Mouse (Mus musculus): ENCODE data around the gene Col6a5. TPM values are rescaled to one million over a fixed set of nuclear protein-coding genes. Genes with fewer than 3 reads are reported as not detected.

Col6a5 gene
- polyA plus RNA-seq, 1 experiment from 2014 or later: 0.07 TPM

- Histone ChIP-seq H3K4me1 (replicated peaks) (no peaks in the 10 kb centered on the region), H3K27ac (no peak overlapping the region), H3K9me3 (no peaks in the 10 kb centered on the region), H3K36me3 (no peaks in the 10 kb centered on the region), H3K4me3 (no peak overlapping the region), H3K27me3 (ENCODE audit: insufficient read depth, poor library complexity, severe bottlenecking) (peaks cover 2% of the 10 kb centered on the region; the same call in 1 of the 2 replicates)
- DNase-seq (ENCODE audit: low spot score): no peak
- 87% methylated on average over 5 of the region's 5 CpGs for WGBS
Measured at GRCm38 (mm10) chr9:105970901-105971300, 10.5 kb upstream of the Col6a5 start.

GRCm38 (mm10) chr9:105967976-105968375 is 7.5 kb upstream of the Col6a5 start:
- H3K27ac ChIP-seq: no peak overlapping the region
- no peaks in the 10 kb centered on the region for H3K27me3 ChIP-seq (ENCODE audit: insufficient read depth, poor library complexity, severe bottlenecking)
- no peaks in the 10 kb centered on the region for H3K9me3 ChIP-seq
- 79% methylated on average over 5 of the region's 5 CpGs for WGBS
- no peaks in the 10 kb centered on the region for H3K36me3 ChIP-seq
- no peaks in the 10 kb centered on the region for H3K4me1 ChIP-seq (replicated peaks)
- H3K4me3 ChIP-seq: no peak overlapping the region
- DNase-seq (ENCODE audit: low spot score): no peak

DNA sequence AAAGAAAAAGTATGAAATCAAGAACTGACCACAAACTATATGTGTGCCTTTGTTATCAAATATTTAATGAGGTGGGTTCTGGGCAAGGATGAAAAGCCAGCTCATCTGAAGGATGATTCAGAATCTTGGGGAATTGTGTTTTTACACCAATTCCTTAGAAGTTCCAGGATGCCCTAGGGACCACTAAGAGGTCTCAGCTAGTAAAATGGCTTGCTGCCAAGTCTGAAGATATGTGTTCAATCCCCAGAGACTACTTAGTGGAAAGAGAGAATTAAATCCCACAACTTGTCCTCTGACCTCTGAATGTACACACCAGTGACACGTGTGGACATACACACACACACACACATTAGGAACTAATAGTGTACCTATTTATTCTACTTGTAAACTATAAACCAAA is 1.3 kb downstream of the Col6a5 start:
- Histone ChIP-seq H3K4me3 (no peak overlapping the region), H3K36me3 (no peaks in the 10 kb centered on the region), H3K27ac (no peak overlapping the region), H3K4me1 (replicated peaks) (peaks cover 4% of the 10 kb centered on the region; the same call in 1 of the 2 replicates), H3K9me3 (no peaks in the 10 kb centered on the region), H3K27me3 (ENCODE audit: insufficient read depth, poor library complexity, severe bottlenecking) (0 out of 2 replicates have a peak, but pooled peaks cover 9% of the 10 kb centered on the region)
- 74% methylated on average over 1 of the region's 1 CpGs for WGBS
- DNase-seq (ENCODE audit: low spot score): no peak

DNA sequence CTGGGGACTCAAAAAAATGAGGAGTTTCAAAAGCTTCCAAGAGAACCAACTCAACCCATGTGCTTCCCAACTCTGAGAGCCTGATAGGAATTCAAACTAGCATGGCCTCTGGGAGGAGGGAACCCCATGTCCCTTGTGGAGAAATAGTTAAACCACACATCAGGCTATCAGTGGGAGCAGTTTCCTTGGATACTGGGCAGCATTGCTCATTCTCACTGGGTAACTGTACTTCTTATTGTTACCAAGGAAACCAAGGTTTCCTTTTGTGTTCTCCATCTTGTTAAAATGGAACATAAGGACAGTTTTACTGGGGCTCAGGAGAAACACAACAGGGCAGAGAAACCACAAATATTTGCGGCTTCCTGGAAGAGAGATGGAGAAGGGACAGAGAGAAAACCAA is 10.7 kb downstream of the Col6a5 start:
- Histone ChIP-seq H3K4me3 (no peak overlapping the region), H3K27me3 (ENCODE audit: insufficient read depth, poor library complexity, severe bottlenecking) (no peaks in the 10 kb centered on the region), H3K4me1 (replicated peaks) (no peaks in the 10 kb centered on the region), H3K9me3 (no peaks in the 10 kb centered on the region), H3K27ac (no peak overlapping the region), H3K36me3 (no peaks in the 10 kb centered on the region)
- 88% methylated on average over 1 of the region's 1 CpGs for WGBS
- DNase-seq (ENCODE audit: low spot score): no peak

DNA sequence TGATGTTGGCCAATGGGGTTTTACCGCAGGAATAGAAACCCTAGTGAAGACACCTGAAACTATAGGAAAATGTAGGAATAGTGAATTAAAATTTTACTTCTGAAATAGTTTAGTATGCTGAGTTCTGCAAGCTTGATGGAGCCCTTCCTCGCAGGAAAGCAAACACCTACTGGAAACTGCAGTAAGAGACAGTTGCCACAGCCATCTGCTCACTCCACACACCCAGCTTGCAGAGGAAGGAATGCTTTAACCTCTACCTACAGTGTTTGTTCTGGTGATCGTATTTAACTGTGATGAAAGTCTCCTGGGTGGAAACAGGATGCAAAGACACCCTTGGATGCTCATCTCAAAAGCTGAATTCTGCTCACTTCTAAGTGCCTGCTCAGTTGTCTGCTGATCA is 12.9 kb downstream of the Col6a5 start:
- WGBS: 86% methylated on average over 3 of the region's 3 CpGs
- no peaks in the 10 kb centered on the region for H3K9me3 ChIP-seq

GRCm38 (mm10) chr9:105933816-105934215 is 26.6 kb downstream of the Col6a5 start:
- Histone ChIP-seq H3K36me3 (no peaks in the 10 kb centered on the region), H3K27me3 (ENCODE audit: insufficient read depth, poor library complexity, severe bottlenecking) (no peaks in the 10 kb centered on the region), H3K4me3 (no peak overlapping the region), H3K4me1 (replicated peaks) (peaks cover 3% of the 10 kb centered on the region; the same call in 1 of the 2 replicates), H3K27ac (no peak overlapping the region), H3K9me3 (no peaks in the 10 kb centered on the region)
- no peak for DNase-seq (ENCODE audit: low spot score)
- WGBS: 63% methylated on average over 6 of the region's 6 CpGs

More for the DNA sequence above, 12.9 kb downstream of the Col6a5 start:
- no peak overlapping the region for H3K4me3 ChIP-seq
- DNase-seq (ENCODE audit: low spot score): no peak
- no peaks in the 10 kb centered on the region for H3K36me3 ChIP-seq
- H3K27me3 ChIP-seq (ENCODE audit: insufficient read depth, poor library complexity, severe bottlenecking): no peaks in the 10 kb centered on the region
- H3K4me1 ChIP-seq (replicated peaks): no peaks in the 10 kb centered on the region
- H3K27ac ChIP-seq: no peak overlapping the region

DNA sequence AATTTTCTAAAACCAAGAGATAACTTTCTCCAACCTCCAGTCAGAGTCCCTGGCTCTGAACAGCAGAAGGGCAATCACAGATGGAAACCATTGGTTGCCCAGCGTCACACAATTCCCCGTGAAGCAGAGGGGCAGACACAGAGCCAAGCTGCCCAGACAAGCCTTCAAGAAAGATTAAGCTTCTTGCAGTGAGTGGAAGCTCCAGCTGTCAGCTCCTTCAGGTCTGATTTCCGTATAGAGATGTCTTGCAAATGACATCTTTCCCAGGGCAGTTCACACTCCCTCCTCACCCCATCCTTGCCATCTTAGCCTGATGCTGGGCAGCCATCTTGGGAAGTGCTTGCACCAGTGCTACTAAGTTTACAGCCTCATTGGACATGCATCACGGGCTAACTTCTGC is 31.2 kb downstream of the Col6a5 start:
- H3K9me3 ChIP-seq: no peaks in the 10 kb centered on the region
- no peak overlapping the region for H3K27ac ChIP-seq
- H3K36me3 ChIP-seq: no peaks in the 10 kb centered on the region
- peaks cover 3% of the 10 kb centered on the region; the same call in 1 of the 2 replicates for H3K4me1 ChIP-seq (replicated peaks)
- no peaks in the 10 kb centered on the region for H3K27me3 ChIP-seq (ENCODE audit: insufficient read depth, poor library complexity, severe bottlenecking)
- no peak for DNase-seq (ENCODE audit: low spot score)
- 82% methylated on average over 4 of the region's 4 CpGs for WGBS
- H3K4me3 ChIP-seq: no peak overlapping the region

GRCm38 (mm10) chr9:105928406-105929071 is 31.9 kb downstream of the Col6a5 start:
- no peaks in the 10 kb centered on the region for H3K27me3 ChIP-seq (ENCODE audit: insufficient read depth, poor library complexity, severe bottlenecking)
- no peaks in the 10 kb centered on the region for H3K4me1 ChIP-seq (replicated peaks)
- no peak for DNase-seq (ENCODE audit: low spot score)
- H3K9me3 ChIP-seq: no peaks in the 10 kb centered on the region
- 76% methylated on average over 6 of the region's 6 CpGs for WGBS
- no peak overlapping the region for H3K4me3 ChIP-seq
- H3K36me3 ChIP-seq: no peaks in the 10 kb centered on the region
- no peak overlapping the region for H3K27ac ChIP-seq

- Histone ChIP-seq H3K27me3 (ENCODE audit: insufficient read depth, poor library complexity, severe bottlenecking) (no peaks in the 10 kb centered on the region), H3K27ac (no peak overlapping the region)
- WGBS: 92% methylated on average over 2 of the region's 2 CpGs
Measured at GRCm38 (mm10) chr9:105923659-105924058, 36.8 kb downstream of the Col6a5 start.

GRCm38 (mm10) chr9:105915186-105915585 is 45.3 kb downstream of the Col6a5 start:
- no peaks in the 10 kb centered on the region for H3K9me3 ChIP-seq
- no peaks in the 10 kb centered on the region for H3K4me1 ChIP-seq (replicated peaks)
- 39% methylated on average over 4 of the region's 4 CpGs for WGBS
- no peak overlapping the region for H3K27ac ChIP-seq
- H3K36me3 ChIP-seq: no peaks in the 10 kb centered on the region
- no peaks in the 10 kb centered on the region for H3K27me3 ChIP-seq (ENCODE audit: insufficient read depth, poor library complexity, severe bottlenecking)
- DNase-seq (ENCODE audit: low spot score): no peak
- H3K4me3 ChIP-seq: no peak overlapping the region

More at GRCm38 (mm10) chr9:105923659-105924058, 36.8 kb downstream of the Col6a5 start:
- no peak for DNase-seq (ENCODE audit: low spot score)
- no peaks in the 10 kb centered on the region for H3K4me1 ChIP-seq (replicated peaks)
- no peaks in the 10 kb centered on the region for H3K9me3 ChIP-seq
- no peak overlapping the region for H3K4me3 ChIP-seq
- H3K36me3 ChIP-seq: no peaks in the 10 kb centered on the region

DNA sequence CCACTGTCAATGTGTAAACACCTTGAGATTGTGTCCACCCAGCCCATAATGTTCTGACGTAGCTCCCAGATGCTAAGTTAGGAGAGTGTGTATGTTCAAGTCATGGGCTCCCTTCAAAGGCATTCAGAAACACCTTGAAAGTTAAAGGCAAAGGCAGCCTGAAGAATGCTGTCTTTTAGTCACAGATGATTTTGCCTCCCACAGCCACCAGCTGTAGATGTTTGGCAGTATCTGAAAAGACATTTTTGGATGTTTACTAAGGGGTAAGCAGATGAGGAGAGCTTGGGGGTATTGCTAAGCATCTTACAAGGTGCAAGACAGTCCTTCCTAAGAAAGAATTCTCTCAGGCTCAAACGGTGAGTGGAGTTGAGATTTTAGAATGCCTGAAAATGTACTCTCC is 50.3 kb downstream of the Col6a5 start:
- 88% methylated on average over 2 of the region's 2 CpGs for WGBS
- H3K27me3 ChIP-seq (ENCODE audit: insufficient read depth, poor library complexity, severe bottlenecking): no peaks in the 10 kb centered on the region
- H3K4me3 ChIP-seq: no peak overlapping the region
- H3K36me3 ChIP-seq: no peaks in the 10 kb centered on the region
- no peak overlapping the region for H3K27ac ChIP-seq
- DNase-seq (ENCODE audit: low spot score): no peak
- H3K9me3 ChIP-seq: peaks cover 5% of the 10 kb centered on the region; the same call in 1 of the 2 replicates
- no peaks in the 10 kb centered on the region for H3K4me1 ChIP-seq (replicated peaks)

DNA sequence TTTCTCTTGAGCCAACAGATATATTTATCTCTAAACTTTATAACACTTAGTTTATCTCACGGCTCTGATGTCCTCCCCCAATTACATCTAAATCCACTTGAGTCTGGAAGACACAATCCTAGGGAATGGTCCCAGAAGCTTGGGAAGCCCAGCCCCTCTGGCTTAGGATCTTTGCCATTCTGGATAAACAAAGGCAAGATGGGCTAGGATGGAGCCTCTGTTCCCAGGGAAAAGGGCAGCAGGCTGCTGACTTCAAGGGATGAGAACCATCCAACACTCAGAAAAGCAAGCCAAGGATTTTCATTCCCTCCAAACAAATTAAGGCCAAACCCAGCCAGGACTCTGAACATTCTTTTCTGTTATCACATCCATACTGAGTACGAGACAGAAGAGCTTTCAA is 51.1 kb downstream of the Col6a5 start:
- H3K9me3 ChIP-seq: peaks cover 5% of the 10 kb centered on the region; the same call in 1 of the 2 replicates

GRCm38 (mm10) chr9:105907411-105907810 is 53.0 kb downstream of the Col6a5 start:
- Histone ChIP-seq H3K36me3 (no peaks in the 10 kb centered on the region), H3K4me3 (no peak overlapping the region), H3K9me3 (peaks cover 5% of the 10 kb centered on the region; the same call in 1 of the 2 replicates), H3K27me3 (ENCODE audit: insufficient read depth, poor library complexity, severe bottlenecking) (no peaks in the 10 kb centered on the region), H3K27ac (no peak overlapping the region), H3K4me1 (replicated peaks) (no peaks in the 10 kb centered on the region)
- 85% methylated on average over 6 of the region's 6 CpGs for WGBS
- DNase-seq (ENCODE audit: low spot score): no peak

More for the DNA sequence above, 51.1 kb downstream of the Col6a5 start:
- Histone ChIP-seq H3K27me3 (ENCODE audit: insufficient read depth, poor library complexity, severe bottlenecking) (no peaks in the 10 kb centered on the region), H3K4me3 (no peak overlapping the region), H3K4me1 (replicated peaks) (no peaks in the 10 kb centered on the region), H3K27ac (no peak overlapping the region), H3K36me3 (no peaks in the 10 kb centered on the region)
- no peak for DNase-seq (ENCODE audit: low spot score)
- WGBS: 87% methylated on average over 2 of the region's 2 CpGs

Data from hindbrain, embryonic 10.5 days (tissue).